Mouse (Mus musculus) intestine, embryonic 14.5 days (tissue): Measurements from ENCODE around the gene Fsd1. TPM values are rescaled to one million over a fixed set of nuclear protein-coding genes. Genes with fewer than 3 reads are reported as not detected.

Experiments used
- ATAC-seq: fragments of 200-750 bp; cut with Nextera tagmentation; replicated peaks from 2 replicates; pipeline ENCODE4 v1.8.0; 2017; ENCODE audit warnings: low read depth, moderate number of reproducible peaks, moderate TSS enrichment, moderate library complexity; ENCODE audit not compliant: low FRiP score, low TSS enrichment
- DNase-seq: peaks from one replicate; pipeline ENCODE4 v3.0.0-alpha.2; 2018; ENCODE audit warnings: low spot score
- H3K27ac ChIP-seq: fragments of 300-500 bp; sonication (generic); 2 replicates; pipeline ENCODE4 v1.5.1; 2014; ENCODE audit warnings: low read depth, mild to moderate bottlenecking, control low read depth
- H3K27me3 ChIP-seq: fragments of 300-500 bp; sonication (generic); replicated peaks from 2 replicates; pipeline ENCODE4 v1.6.1; 2014; ENCODE audit warnings: low read length, control low read depth; ENCODE audit not compliant: control insufficient read depth, insufficient read depth
- H3K36me3 ChIP-seq: fragments of 300-500 bp; sonication (generic); 2 replicates; pipeline ENCODE4 v1.6.1; 2014; ENCODE audit warnings: low read length, control low read depth; ENCODE audit not compliant: control insufficient read depth, insufficient read depth
- H3K4me1 ChIP-seq: fragments of 300-500 bp; sonication (generic); replicated peaks from 2 replicates; pipeline ENCODE4 v1.6.1; 2014; ENCODE audit warnings: low read length, control low read depth, mixed read lengths; ENCODE audit not compliant: control insufficient read depth, insufficient read depth
- H3K4me2 ChIP-seq: fragments of 300-500 bp; sonication (generic); 2 replicates; pipeline ENCODE4 v1.6.1; 2014; ENCODE audit warnings: low read length
- H3K4me3 ChIP-seq: fragments of 300-500 bp; sonication (generic); 2 replicates; pipeline ENCODE4 v1.5.1; 2014; ENCODE audit warnings: low read depth, low read length, control low read depth, mixed read lengths
- H3K9ac ChIP-seq: fragments of 300-500 bp; sonication (generic); 2 replicates; pipeline ENCODE4 v1.6.1; 2014; ENCODE audit warnings: mild to moderate bottlenecking, low read length
- H3K9me3 ChIP-seq: fragments of 300-500 bp; sonication (generic); 2 replicates; pipeline ENCODE4 v1.6.1; 2016; ENCODE audit warnings: low read length, control low read depth; ENCODE audit not compliant: control insufficient read depth
- WGBS: fragments of 180-500 bp; shearing (Covaris S2); extraction: QIAGEN DNeasy Blood & Tissue Kit; methylation state at CpG from one replicate; pipeline ENCODE4 v1.1.7; 2014; 5-methylcytosine and 5-hydroxymethylcytosine counted together
- polyA plus RNA-seq: library from polyadenylated mRNA; unstranded; fragments of >200 nt; fragmentation: Nextera tagmentation; extraction: Ambion mirVana; gene quantifications from 2 replicates; pipeline ENCODE4 v1.2.1, GENCODE M21; 2014

The Fsd1 gene
- polyA plus RNA-seq, 1 experiment from 2014 or later, result 16.9 TPM

DNA sequence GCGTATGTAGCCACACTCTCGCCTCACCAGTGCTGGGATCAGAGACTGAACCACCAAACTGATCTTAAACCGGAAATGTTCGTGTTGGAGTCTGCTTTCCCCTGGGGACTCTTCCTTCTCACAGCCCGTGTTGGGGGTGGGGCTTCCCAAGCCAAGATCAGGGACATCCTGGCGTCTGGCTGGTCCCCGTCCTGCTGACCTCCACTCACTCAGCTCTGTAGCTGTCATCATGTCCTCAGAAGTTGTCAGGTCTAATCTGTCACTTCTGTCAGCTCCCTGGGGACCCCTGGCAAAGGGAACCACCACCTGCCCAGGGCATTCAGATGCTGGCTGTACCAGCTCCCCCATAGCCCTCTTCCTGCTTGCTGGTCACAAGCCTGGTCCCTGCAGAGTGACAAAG, 18.1 kb upstream of the Fsd1 start:
- Histone ChIP-seq H3K4me1 (peaks cover 11% of the 10 kb centered on the region; the same call in 1 of the 2 replicates), H3K36me3 (peaks cover 39% of the 10 kb centered on the region), H3K4me2 (no peak overlapping the region), H3K9ac (no peak overlapping the region), H3K4me3 (no peak overlapping the region), H3K27me3 (peaks cover 10% of the 10 kb centered on the region; the same call in 1 of the 2 replicates), H3K27ac (no peak overlapping the region), H3K9me3 (no peaks in the 10 kb centered on the region)
- no peak for ATAC-seq
- DNase-seq, result no peak
- 61% methylated on average over 7 of the region's 7 CpGs for WGBS

GRCm38 (mm10) chr17:55969560-55969959, 16.7 kb upstream of the Fsd1 start:
- no peak overlapping the region for H3K4me2 ChIP-seq
- H3K27ac ChIP-seq, result no peak overlapping the region
- 53% methylated on average over 14 of the region's 14 CpGs for WGBS

DNA sequence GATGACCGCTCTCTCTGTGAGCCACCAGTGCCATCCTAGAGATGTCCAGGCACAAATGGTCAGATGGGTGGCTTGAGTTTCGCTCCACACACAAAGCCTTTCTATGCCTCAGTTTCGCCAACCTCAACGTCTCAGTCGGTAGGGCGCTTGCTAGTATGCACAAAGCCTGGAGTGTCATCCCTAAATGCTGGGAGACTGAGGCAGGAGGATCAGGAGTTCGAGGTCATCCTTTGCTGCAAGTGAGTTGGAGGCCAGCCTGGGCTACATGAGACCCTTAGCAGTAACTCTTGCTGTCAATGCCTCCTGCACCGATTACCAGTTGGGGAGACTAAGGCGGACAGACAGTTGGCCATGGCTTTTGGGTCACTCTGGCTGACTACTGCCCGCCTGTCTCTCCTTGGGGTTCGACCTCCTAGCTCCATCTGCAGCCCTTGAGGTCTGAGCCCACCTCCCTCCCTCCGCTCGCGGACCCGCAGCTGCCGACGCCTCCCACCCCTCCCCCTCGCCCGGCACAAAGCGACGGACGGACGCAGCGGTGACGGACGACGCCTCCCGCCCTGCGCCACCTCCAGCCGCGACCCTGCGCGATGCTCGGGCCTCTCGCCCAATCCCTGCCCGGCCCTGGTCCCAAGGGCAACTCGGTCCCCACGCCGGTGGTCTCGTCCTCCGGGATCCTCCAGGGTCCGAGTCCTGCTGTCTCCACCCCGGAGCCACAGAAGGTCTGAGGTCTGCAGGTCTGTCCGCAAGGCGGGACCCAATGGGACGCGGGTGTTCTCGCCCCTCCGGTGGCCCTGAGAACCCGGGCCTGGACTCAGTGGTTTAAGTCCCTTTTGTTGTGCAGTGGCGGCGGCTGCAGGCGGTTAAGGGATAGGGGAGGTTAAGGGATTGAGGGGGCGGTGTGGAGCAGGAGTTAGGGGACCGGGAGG, 16.1 kb upstream of the Fsd1 start, which contains the start of gene Shd:
Gene Shd (plus strand): TSS at position 502 of the 926 bp plus-strand sequence.
- H3K27me3 ChIP-seq, result peaks cover 10% of the 10 kb centered on the region; the same call in 1 of the 2 replicates
- no peaks in the 10 kb centered on the region for H3K9me3 ChIP-seq
- DNase-seq, result peak; percentile 73
- peak within 1 kb of the TSS; percentile 68 for H3K4me2 ChIP-seq
- peak within 1 kb of the TSS; percentile 43 for H3K4me3 ChIP-seq
- peak; percentile 41 for ATAC-seq
- peaks cover 9% of the 10 kb centered on the region; the same call in 1 of the 2 replicates for H3K4me1 ChIP-seq
- no peak within 1 kb of the TSS for H3K27ac ChIP-seq
- WGBS, result 8% methylated on average over 55 of the region's 55 CpGs
- H3K9ac ChIP-seq, result peak within 1 kb of the TSS; percentile 41
- peaks cover 26% of the 10 kb centered on the region for H3K36me3 ChIP-seq

More at GRCm38 (mm10) chr17:55969560-55969959, 16.7 kb upstream of the Fsd1 start:
- ATAC-seq (no peak), DNase-seq (no peak)
- Histone ChIP-seq H3K4me3 (no peak overlapping the region), H3K9ac (no peak overlapping the region), H3K9me3 (no peaks in the 10 kb centered on the region), H3K36me3 (peaks cover 33% of the 10 kb centered on the region), H3K4me1 (peaks cover 9% of the 10 kb centered on the region; the same call in 1 of the 2 replicates), H3K27me3 (peaks cover 10% of the 10 kb centered on the region; the same call in 1 of the 2 replicates)

DNA sequence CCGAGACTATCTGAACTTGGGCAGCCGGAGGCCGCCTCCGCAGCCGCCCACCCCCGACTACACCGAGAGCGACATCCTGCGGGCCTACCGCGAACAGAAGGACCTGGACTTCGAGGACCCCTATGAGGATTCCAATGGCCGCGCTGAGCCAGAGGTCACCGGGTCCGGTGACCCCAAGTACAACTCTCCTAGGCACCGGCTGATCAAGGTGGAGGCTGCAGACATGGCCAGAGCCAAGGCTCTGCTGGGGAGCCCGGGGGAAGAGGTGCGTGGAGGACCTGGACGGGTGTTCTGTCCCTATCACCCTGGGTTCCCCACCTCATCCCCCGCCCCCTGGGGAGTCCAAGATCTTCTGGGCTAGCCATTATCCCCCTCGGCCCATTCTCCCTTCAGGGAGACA, 14.9 kb upstream of the Fsd1 start:
- 37% methylated on average over 22 of the region's 22 CpGs for WGBS
- Histone ChIP-seq H3K9ac (peak overlapping the region; percentile 41), H3K4me1 (peaks cover 13% of the 10 kb centered on the region; the same call in 1 of the 2 replicates), H3K9me3 (no peaks in the 10 kb centered on the region), H3K36me3 (peaks cover 16% of the 10 kb centered on the region), H3K4me2 (peak overlapping the region; percentile 68), H3K27ac (no peak overlapping the region), H3K27me3 (peaks cover 10% of the 10 kb centered on the region; the same call in 1 of the 2 replicates), H3K4me3 (no peak overlapping the region)
- DNase-seq (no peak), ATAC-seq (no peak)

DNA sequence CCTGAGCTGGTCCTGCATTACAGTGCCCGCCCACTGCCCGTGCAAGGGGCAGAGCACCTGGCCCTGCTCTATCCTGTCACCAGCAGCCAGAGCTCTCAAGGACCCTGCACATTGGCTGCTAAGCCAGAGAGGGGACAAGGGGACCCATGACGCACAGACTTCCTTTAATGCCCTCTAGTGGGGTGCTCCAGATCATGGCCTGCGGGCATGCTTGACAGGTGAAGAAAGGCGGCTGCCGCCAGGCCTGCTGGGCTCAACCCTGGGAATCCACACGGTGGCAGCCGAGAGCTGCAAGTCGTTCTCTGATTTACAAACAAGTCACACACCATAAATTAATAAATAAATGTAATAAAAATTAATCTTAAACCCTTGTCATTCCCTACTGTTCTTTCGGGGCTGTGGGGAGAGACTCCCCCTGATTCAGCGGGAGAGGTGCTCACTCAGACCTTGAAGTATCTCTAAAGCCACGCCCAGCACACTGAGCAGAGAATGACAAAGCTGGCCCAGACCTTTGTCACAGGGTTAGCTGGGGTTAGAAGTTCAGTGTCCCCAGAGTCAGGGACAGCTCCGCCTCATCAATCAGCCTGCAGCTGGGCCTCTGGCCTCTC, 9.9 kb upstream of the Fsd1 start:
- WGBS, result 15% methylated on average over 13 of the region's 13 CpGs
- no peaks in the 10 kb centered on the region for H3K36me3 ChIP-seq
- H3K4me2 ChIP-seq, result peak overlapping the region; percentile 23; the same call in 1 of the 2 replicates

GRCm38 (mm10) chr17:55977301-55977700, 9.0 kb upstream of the Fsd1 start:
- no peak for ATAC-seq
- 32% methylated on average over 3 of the region's 3 CpGs for WGBS
- Histone ChIP-seq H3K27me3 (no peaks in the 10 kb centered on the region), H3K4me2 (no peak overlapping the region), H3K27ac (no peak overlapping the region), H3K9me3 (no peaks in the 10 kb centered on the region), H3K4me3 (no peak overlapping the region), H3K9ac (no peak overlapping the region), H3K36me3 (no peaks in the 10 kb centered on the region), H3K4me1 (peaks cover 8% of the 10 kb centered on the region; the same call in 1 of the 2 replicates)
- DNase-seq, result no peak

More for the DNA sequence above, 9.9 kb upstream of the Fsd1 start:
- Histone ChIP-seq H3K9me3 (no peaks in the 10 kb centered on the region), H3K27ac (no peak overlapping the region), H3K27me3 (no peaks in the 10 kb centered on the region), H3K4me1 (peaks cover 10% of the 10 kb centered on the region; the same call in 1 of the 2 replicates), H3K9ac (no peak overlapping the region), H3K4me3 (no peak overlapping the region)
- DNase-seq, result peak; percentile 90
- ATAC-seq, result peak; percentile 84

GRCm38 (mm10) chr17:55990278-55990898, 4.1 kb downstream of the Fsd1 start:
- Histone ChIP-seq H3K27ac (no peak overlapping the region), H3K4me1 (peaks cover 6% of the 10 kb centered on the region; the same call in 1 of the 2 replicates), H3K36me3 (no peaks in the 10 kb centered on the region), H3K4me3 (no peak overlapping the region), H3K27me3 (no peaks in the 10 kb centered on the region), H3K9me3 (no peaks in the 10 kb centered on the region), H3K4me2 (no peak overlapping the region), H3K9ac (no peak overlapping the region)
- DNase-seq (no peak), ATAC-seq (peak; percentile 41)
- WGBS, result 81% methylated on average over 8 of the region's 8 CpGs

- Histone ChIP-seq H3K36me3 (no peaks in the 10 kb centered on the region), H3K27me3 (peaks cover 7% of the 10 kb centered on the region; the same call in 1 of the 2 replicates), H3K27ac (no peak overlapping the region), H3K4me2 (no peak overlapping the region), H3K9me3 (no peaks in the 10 kb centered on the region), H3K4me3 (no peak overlapping the region), H3K9ac (no peak overlapping the region), H3K4me1 (no peaks in the 10 kb centered on the region)
- DNase-seq (no peak), ATAC-seq (no peak)
- WGBS, result 82% methylated on average over 15 of the region's 15 CpGs
These were observed 9.7 kb downstream of the Fsd1 start for GRCm38 (mm10) chr17:55996007-55996406.
